Mouse (Mus musculus): ENCODE measurements around the gene Negr1.

Negr1 gene

GRCm38 (mm10) chr3:156921369-156921768, 359.8 kb downstream of the Negr1 start:
- no peak for DNase-seq

- no peak for DNase-seq
Observed at GRCm38 (mm10) chr3:156923159-156923558, 361.6 kb downstream of the Negr1 start.

GRCm38 (mm10) chr3:156925102-156925501, 363.5 kb downstream of the Negr1 start:
- no peak for DNase-seq

GRCm38 (mm10) chr3:156928396-156929061, 366.9 kb downstream of the Negr1 start:
- no peak for DNase-seq

GRCm38 (mm10) chr3:156929062-156929397, 367.4 kb downstream of the Negr1 start:
- no peak for DNase-seq

GRCm38 (mm10) chr3:156929677-156930440, 368.3 kb downstream of the Negr1 start:
- DNase-seq, result no peak

GRCm38 (mm10) chr3:156931011-156931410, 369.4 kb downstream of the Negr1 start:
- no peak for DNase-seq

- DNase-seq, result no peak
Observed at GRCm38 (mm10) chr3:156931540-156931939, 369.9 kb downstream of the Negr1 start.

GRCm38 (mm10) chr3:156934778-156935290, 373.2 kb downstream of the Negr1 start:
- no peak for DNase-seq

- DNase-seq, result no peak
Observed at GRCm38 (mm10) chr3:156947404-156947803, 385.8 kb downstream of the Negr1 start.

GRCm38 (mm10) chr3:156952970-156953369, 391.4 kb downstream of the Negr1 start:
- no peak for DNase-seq

- DNase-seq, result no peak
Observed at GRCm38 (mm10) chr3:156955094-156955493, 393.5 kb downstream of the Negr1 start.

- no peak for DNase-seq
Observed at GRCm38 (mm10) chr3:156958640-156959039, 397.0 kb downstream of the Negr1 start.

GRCm38 (mm10) chr3:156968764-156969163, 407.2 kb downstream of the Negr1 start:
- DNase-seq, result no peak

- DNase-seq, result no peak
Observed at GRCm38 (mm10) chr3:156971104-156971503, 409.5 kb downstream of the Negr1 start.

- no peak for DNase-seq
Observed at GRCm38 (mm10) chr3:156976816-156977215, 415.2 kb downstream of the Negr1 start.

- DNase-seq, result no peak
Observed at GRCm38 (mm10) chr3:156980042-156980716, 418.6 kb downstream of the Negr1 start.

- DNase-seq, result no peak
Observed at GRCm38 (mm10) chr3:156982102-156982501, 420.5 kb downstream of the Negr1 start.

GRCm38 (mm10) chr3:156987113-156987512, 425.5 kb downstream of the Negr1 start:
- DNase-seq, result no peak

GRCm38 (mm10) chr3:156992171-156992570, 430.6 kb downstream of the Negr1 start:
- DNase-seq, result no peak

- DNase-seq, result no peak
Observed at GRCm38 (mm10) chr3:156992811-156993210, 431.2 kb downstream of the Negr1 start.

- no peak for DNase-seq
Observed at GRCm38 (mm10) chr3:156999177-156999808, 437.7 kb downstream of the Negr1 start.

GRCm38 (mm10) chr3:157021632-157022031, 460.0 kb downstream of the Negr1 start:
- no peak for DNase-seq

All from thymus, postnatal 25 days (tissue).